Mouse (Mus musculus): ENCODE data around the gene Cyp2d11.
"Not testable (repeated sequence)": the region's sequence is repeated elsewhere in the genome, so short reads cannot be mapped to it uniquely, and the experiment has no call there.

Cyp2d11 gene

GRCm38 (mm10) chr15:82380714-82381062, 13.1 kb downstream of the Cyp2d11 start:
- DNase-seq (ENCODE audit: extremely low read depth, insufficient read length, low spot score): no peak

GRCm38 (mm10) chr15:82379871-82380713, 13.7 kb downstream of the Cyp2d11 start, which contains the start of gene Cyp2d22:
Gene Cyp2d22 (minus strand): TSS chr15:82380260.
- DNase-seq (ENCODE audit: extremely low read depth, insufficient read length, low spot score): no peak

- DNase-seq (ENCODE audit: extremely low read depth, insufficient read length, low spot score): no peak
Measured at GRCm38 (mm10) chr15:82379511-82379870, 14.3 kb downstream of the Cyp2d11 start.

GRCm38 (mm10) chr15:82378261-82379180, 15.3 kb downstream of the Cyp2d11 start:
- DNase-seq (ENCODE audit: extremely low read depth, insufficient read length, low spot score): no peak

- DNase-seq (ENCODE audit: extremely low read depth, insufficient read length, low spot score): no peak
Measured at GRCm38 (mm10) chr15:82377701-82378100, 16.1 kb downstream of the Cyp2d11 start.

- no peak for DNase-seq (ENCODE audit: extremely low read depth, insufficient read length, low spot score)
Measured at GRCm38 (mm10) chr15:82376393-82377138, 17.3 kb downstream of the Cyp2d11 start.

GRCm38 (mm10) chr15:82375855-82376254, 18.0 kb downstream of the Cyp2d11 start:
- DNase-seq (ENCODE audit: extremely low read depth, insufficient read length, low spot score): no peak

- DNase-seq (ENCODE audit: extremely low read depth, insufficient read length, low spot score): no peak
Measured at GRCm38 (mm10) chr15:82374437-82374836, 19.4 kb downstream of the Cyp2d11 start.

GRCm38 (mm10) chr15:82372991-82373390, 20.8 kb downstream of the Cyp2d11 start:
- no peak for DNase-seq (ENCODE audit: extremely low read depth, insufficient read length, low spot score)

GRCm38 (mm10) chr15:82372446-82372845, 21.4 kb downstream of the Cyp2d11 start:
- no peak for DNase-seq (ENCODE audit: extremely low read depth, insufficient read length, low spot score)

- DNase-seq (ENCODE audit: extremely low read depth, insufficient read length, low spot score): no peak
Measured at GRCm38 (mm10) chr15:82368851-82369250, 25.0 kb downstream of the Cyp2d11 start.

GRCm38 (mm10) chr15:82368146-82368545, 25.7 kb downstream of the Cyp2d11 start:
- no peak for DNase-seq (ENCODE audit: extremely low read depth, insufficient read length, low spot score)

GRCm38 (mm10) chr15:82364561-82364960, 29.3 kb downstream of the Cyp2d11 start:
- DNase-seq (ENCODE audit: extremely low read depth, insufficient read length, low spot score): not testable (repeated sequence)

GRCm38 (mm10) chr15:82363801-82364200, 30.0 kb downstream of the Cyp2d11 start:
- not testable (repeated sequence) for DNase-seq (ENCODE audit: extremely low read depth, insufficient read length, low spot score)

- no peak for DNase-seq (ENCODE audit: extremely low read depth, insufficient read length, low spot score)
Measured at GRCm38 (mm10) chr15:82362234-82362633, 31.6 kb downstream of the Cyp2d11 start.

- no peak for DNase-seq (ENCODE audit: extremely low read depth, insufficient read length, low spot score)
Measured at GRCm38 (mm10) chr15:82361459-82362018, 32.3 kb downstream of the Cyp2d11 start.

- DNase-seq (ENCODE audit: extremely low read depth, insufficient read length, low spot score): no peak
Measured at GRCm38 (mm10) chr15:82358431-82359260, 35.2 kb downstream of the Cyp2d11 start.

- DNase-seq (ENCODE audit: extremely low read depth, insufficient read length, low spot score): peak; percentile 99
Measured at GRCm38 (mm10) chr15:82354126-82354945, 39.5 kb downstream of the Cyp2d11 start, which contains the start of gene Ndufa6. Gene Ndufa6 (minus strand): TSS chr15:82354322.

- no peak for DNase-seq (ENCODE audit: extremely low read depth, insufficient read length, low spot score)
Measured at GRCm38 (mm10) chr15:82353745-82354113, 40.1 kb downstream of the Cyp2d11 start.
